Mouse (Mus musculus): ENCODE results near the gene Snw1. TPM values are rescaled to one million over a fixed set of nuclear protein-coding genes. Genes with fewer than 3 reads are reported as not detected.

Snw1 gene
- total and polyA plus RNA-seq, 2 experiments, result 4.3 to 34.8 TPM

GRCm38 (mm10) chr12:87428295-87428694 lies 43.8 kb downstream of the Snw1 start:
- no peak overlapping the region for H3K4me3 ChIP-seq (ENCODE audit: insufficient read depth, low read depth, low read length)
- H3K27me3 ChIP-seq (ENCODE audit: control insufficient read depth, insufficient read depth, low read length), result no peaks in the 10 kb centered on the region
- no peak overlapping the region for H3K9ac ChIP-seq (ENCODE audit: low read depth, low read length)
- H3K36me3 ChIP-seq (ENCODE audit: control insufficient read depth, insufficient read depth, low read length), result peaks cover 80% of the 10 kb centered on the region
- H3K27ac ChIP-seq (replicated peaks; ENCODE audit: insufficient read depth, low read depth, low read length), result no peak overlapping the region
- H3K4me1 ChIP-seq (ENCODE audit: control insufficient read depth, insufficient read depth, low read length), result no peaks in the 10 kb centered on the region
- DNase-seq (ENCODE audit: extremely low read depth, low read depth, low spot score), result no peak
- 91% methylated on average over 2 of the region's 2 CpGs for WGBS
- no peak for TF ChIP-seq POLR2A (IDR thresholded peaks at IDR 0.05; ENCODE audit: extremely low read depth, insufficient read depth, low read length)
- TF ChIP-seq CTCF (IDR thresholded peaks at IDR 0.05; ENCODE audit: low read depth, low read length), result no peak
- H3K79me2 ChIP-seq (ENCODE audit: control insufficient read depth, insufficient read depth, low read length), result no peaks in the 10 kb centered on the region

GRCm38 (mm10) chr12:87426354-87427031 lies 45.6 kb downstream of the Snw1 start:
- H3K27ac ChIP-seq (replicated peaks; ENCODE audit: insufficient read depth, low read depth, low read length), result no peak overlapping the region
- no peaks in the 10 kb centered on the region for H3K27me3 ChIP-seq (ENCODE audit: control insufficient read depth, insufficient read depth, low read length)
- no peaks in the 10 kb centered on the region for H3K4me1 ChIP-seq (ENCODE audit: control insufficient read depth, insufficient read depth, low read length)
- TF ChIP-seq CTCF (IDR thresholded peaks at IDR 0.05; ENCODE audit: low read depth, low read length) (no peak), POLR2A (IDR thresholded peaks at IDR 0.05; ENCODE audit: extremely low read depth, insufficient read depth, low read length) (no peak)
- no peak overlapping the region for H3K4me3 ChIP-seq (ENCODE audit: insufficient read depth, low read depth, low read length)
- H3K36me3 ChIP-seq (ENCODE audit: control insufficient read depth, insufficient read depth, low read length), result peaks cover 64% of the 10 kb centered on the region
- 95% methylated on average over 5 of the region's 5 CpGs for WGBS
- no peak overlapping the region for H3K9ac ChIP-seq (ENCODE audit: low read depth, low read length)
- DNase-seq (ENCODE audit: extremely low read depth, low read depth, low spot score), result no peak
- no peaks in the 10 kb centered on the region for H3K79me2 ChIP-seq (ENCODE audit: control insufficient read depth, insufficient read depth, low read length)

- no peaks in the 10 kb centered on the region for H3K27me3 ChIP-seq (ENCODE audit: control insufficient read depth, insufficient read depth, low read length)
- H3K4me1 ChIP-seq (ENCODE audit: control insufficient read depth, insufficient read depth, low read length), result no peaks in the 10 kb centered on the region; the same call in 1 of the 2 replicates
- WGBS, result 67% methylated on average over 3 of the region's 3 CpGs
- no peak for DNase-seq (ENCODE audit: extremely low read depth, low read depth, low spot score)
- no peak overlapping the region for H3K4me3 ChIP-seq (ENCODE audit: insufficient read depth, low read depth, low read length)
- H3K9ac ChIP-seq (ENCODE audit: low read depth, low read length), result no peak overlapping the region
- no peaks in the 10 kb centered on the region for H3K79me2 ChIP-seq (ENCODE audit: control insufficient read depth, insufficient read depth, low read length)
- H3K27ac ChIP-seq (replicated peaks; ENCODE audit: insufficient read depth, low read depth, low read length), result no peak overlapping the region
- peaks cover 46% of the 10 kb centered on the region for H3K36me3 ChIP-seq (ENCODE audit: control insufficient read depth, insufficient read depth, low read length)
- TF ChIP-seq POLR2A (IDR thresholded peaks at IDR 0.05; ENCODE audit: extremely low read depth, insufficient read depth, low read length) (no peak), CTCF (IDR thresholded peaks at IDR 0.05; ENCODE audit: low read depth, low read length) (no peak)
These were observed 47.6 kb downstream of the Snw1 start for GRCm38 (mm10) chr12:87424516-87424915.

- no peak overlapping the region for H3K4me3 ChIP-seq (ENCODE audit: insufficient read depth, low read depth, low read length)
- no peaks in the 10 kb centered on the region; the same call in 1 of the 2 replicates for H3K4me1 ChIP-seq (ENCODE audit: control insufficient read depth, insufficient read depth, low read length)
- no peak overlapping the region for H3K27ac ChIP-seq (replicated peaks; ENCODE audit: insufficient read depth, low read depth, low read length)
- DNase-seq (ENCODE audit: extremely low read depth, low read depth, low spot score), result no peak
- no peaks in the 10 kb centered on the region for H3K79me2 ChIP-seq (ENCODE audit: control insufficient read depth, insufficient read depth, low read length)
- no peaks in the 10 kb centered on the region for H3K27me3 ChIP-seq (ENCODE audit: control insufficient read depth, insufficient read depth, low read length)
- TF ChIP-seq POLR2A (IDR thresholded peaks at IDR 0.05; ENCODE audit: extremely low read depth, insufficient read depth, low read length) (no peak), CTCF (IDR thresholded peaks at IDR 0.05; ENCODE audit: low read depth, low read length) (no peak)
- no peak overlapping the region for H3K9ac ChIP-seq (ENCODE audit: low read depth, low read length)
- WGBS, result 72% methylated on average over 1 of the region's 1 CpGs
- H3K36me3 ChIP-seq (ENCODE audit: control insufficient read depth, insufficient read depth, low read length), result peaks cover 39% of the 10 kb centered on the region
These were observed 48.4 kb downstream of the Snw1 start for GRCm38 (mm10) chr12:87423700-87424099.

- Histone ChIP-seq H3K27ac (replicated peaks; ENCODE audit: insufficient read depth, low read depth, low read length) (no peak overlapping the region), H3K9ac (ENCODE audit: low read depth, low read length) (no peak overlapping the region), H3K4me1 (ENCODE audit: control insufficient read depth, insufficient read depth, low read length) (no peaks in the 10 kb centered on the region; the same call in 1 of the 2 replicates), H3K36me3 (ENCODE audit: control insufficient read depth, insufficient read depth, low read length) (peaks cover 24% of the 10 kb centered on the region), H3K4me3 (ENCODE audit: insufficient read depth, low read depth, low read length) (no peak overlapping the region), H3K79me2 (ENCODE audit: control insufficient read depth, insufficient read depth, low read length) (no peaks in the 10 kb centered on the region), H3K27me3 (ENCODE audit: control insufficient read depth, insufficient read depth, low read length) (no peaks in the 10 kb centered on the region)
- 61% methylated on average over 5 of the region's 5 CpGs for WGBS
- TF ChIP-seq CTCF (IDR thresholded peaks at IDR 0.05; ENCODE audit: low read depth, low read length) (no peak), POLR2A (IDR thresholded peaks at IDR 0.05; ENCODE audit: extremely low read depth, insufficient read depth, low read length) (no peak)
- no peak for DNase-seq (ENCODE audit: extremely low read depth, low read depth, low spot score)
These were observed 50.2 kb downstream of the Snw1 start for GRCm38 (mm10) chr12:87421708-87422507.

Data from liver, adult 2 months (tissue).